Mouse (Mus musculus): ENCODE measurements around the gene Prps1.
A peak's percentile ranks its signal among the peaks of the same experiment; 100 is the strongest.
"Not testable (repeated sequence)": the region's sequence is repeated elsewhere in the genome, so short reads cannot be mapped to it uniquely, and the experiment has no call there.

The Prps1 gene

GRCm38 (mm10) chrX:140501401-140502301, 45.2 kb downstream of the Prps1 start:
- DNase-seq (ENCODE audit: low read depth) = no peak

- DNase-seq (ENCODE audit: low read depth) = peak; percentile 89
These were observed 47.5 kb downstream of the Prps1 start for GRCm38 (mm10) chrX:140503905-140504304.

- peak; percentile 90 for DNase-seq (ENCODE audit: low read depth)
These were observed 49.3 kb downstream of the Prps1 start for GRCm38 (mm10) chrX:140505497-140506238.

- DNase-seq (ENCODE audit: low read depth) = peak; percentile 64
These were observed 50.2 kb downstream of the Prps1 start for GRCm38 (mm10) chrX:140506436-140507180.

- DNase-seq (ENCODE audit: low read depth) = no peak
These were observed 51.0 kb downstream of the Prps1 start for GRCm38 (mm10) chrX:140507377-140507776.

- not testable (repeated sequence) for DNase-seq (ENCODE audit: low read depth)
These were observed 52.4 kb downstream of the Prps1 start for GRCm38 (mm10) chrX:140508791-140509190.

GRCm38 (mm10) chrX:140509817-140510216, 53.4 kb downstream of the Prps1 start:
- DNase-seq (ENCODE audit: low read depth) = no peak

GRCm38 (mm10) chrX:140510696-140511429, 54.5 kb downstream of the Prps1 start:
- no peak for DNase-seq (ENCODE audit: low read depth)

- DNase-seq (ENCODE audit: low read depth) = no peak
These were observed 55.6 kb downstream of the Prps1 start for GRCm38 (mm10) chrX:140511687-140512651.

GRCm38 (mm10) chrX:140513379-140513778, 57.0 kb downstream of the Prps1 start:
- DNase-seq (ENCODE audit: low read depth) = no peak

GRCm38 (mm10) chrX:140518351-140518750, 61.9 kb downstream of the Prps1 start:
- DNase-seq (ENCODE audit: low read depth) = no peak

GRCm38 (mm10) chrX:140520146-140521102, 64.0 kb downstream of the Prps1 start:
- peak; percentile 92 for DNase-seq (ENCODE audit: low read depth)

- peak; percentile 44 for DNase-seq (ENCODE audit: low read depth)
These were observed 65.8 kb downstream of the Prps1 start for GRCm38 (mm10) chrX:140522071-140522765.

- no peak for DNase-seq (ENCODE audit: low read depth)
These were observed 67.8 kb downstream of the Prps1 start for GRCm38 (mm10) chrX:140524231-140524630.
